Mouse (Mus musculus) small intestine, adult 2 months (tissue): ENCODE measurements at regions not wholly inside any gene's neighbourhood (a gene's known extent, or its start where the extent isn't known, plus 50 kb on each side); places are given as distances from the start of the nearest gene placed in this dataset.
"Not testable (repeated sequence)": the region's sequence is repeated elsewhere in the genome, so short reads cannot be mapped to it uniquely, and the experiment has no call there.

Source experiments
- CTCF ChIP-seq: fragments of 200-500 bp; IDR thresholded peaks from 2 replicates; pipeline ENCODE4 v1.5.1; 2012; ENCODE audit warnings: low read depth, mild to moderate bottlenecking, control low read depth, inconsistent platforms, low read length, moderate library complexity, mixed read lengths; ENCODE audit not compliant: insufficient replicate concordance, insufficient read length; ENCODE audit errors: extremely low read depth
- POLR2A ChIP-seq: fragments of 200-500 bp; IDR thresholded peaks from 2 replicates; pipeline ENCODE4 v1.6.1; 2012; ENCODE audit warnings: low read depth, mild to moderate bottlenecking, control low read depth, inconsistent platforms, low read length, moderate library complexity

DNA sequence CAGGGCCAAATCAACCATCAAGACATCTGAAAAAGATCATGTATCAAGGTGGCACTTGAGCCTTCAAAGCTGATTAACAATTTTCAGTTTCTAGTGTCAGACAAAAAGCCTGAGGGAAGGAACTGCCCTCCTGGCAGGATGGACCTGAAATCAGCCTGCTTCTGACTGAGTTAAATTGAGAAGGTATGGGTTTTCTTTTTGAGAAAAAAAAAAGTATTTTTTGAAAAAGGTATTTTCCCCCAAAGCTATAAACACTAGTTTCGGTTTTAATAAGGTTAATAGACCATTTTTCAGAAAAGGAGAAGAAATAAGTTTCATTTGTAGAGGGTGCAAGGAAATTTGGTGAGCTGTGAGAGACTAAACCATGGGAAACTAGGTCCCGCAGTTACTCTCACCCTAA, 124.6 kb upstream of the Mrpl21 start:
- not testable (repeated sequence) for TF ChIP-seq POLR2A, CTCF
